Mouse (Mus musculus) left cerebral cortex, postnatal 36 days (tissue): ENCODE data around the gene Aspa. TPM values are rescaled to one million over a fixed set of nuclear protein-coding genes. Genes with fewer than 3 reads are reported as not detected.
A peak's percentile ranks its signal among the peaks of the same experiment; 100 is the strongest.
"Not testable (repeated sequence)": the region's sequence is repeated elsewhere in the genome, so short reads cannot be mapped to it uniquely, and the experiment has no call there.

Experiments used
- DNase-seq, 2 experiments: peaks; one replicate each; pipeline ENCODE4 v3.0.0; 2021 to 2022; ENCODE audit warnings: low spot score in 2 of 2, mixed read lengths in 1 of 2
- intact Hi-C: fragments of 180-260 bp; cut with DNase I; formaldehyde crosslinking; loops from one replicate; pipeline ENCODE4 v1.15.1; 2025
- total RNA-seq, 2 experiments: library from RNA; stranded (reverse); gene quantifications; 2 replicates each; pipeline ENCODE4 v1.2.3; 2021

The Aspa gene
- total RNA-seq: 10 to 100 TPM; 12.0 to 17.3 TPM

DNA sequence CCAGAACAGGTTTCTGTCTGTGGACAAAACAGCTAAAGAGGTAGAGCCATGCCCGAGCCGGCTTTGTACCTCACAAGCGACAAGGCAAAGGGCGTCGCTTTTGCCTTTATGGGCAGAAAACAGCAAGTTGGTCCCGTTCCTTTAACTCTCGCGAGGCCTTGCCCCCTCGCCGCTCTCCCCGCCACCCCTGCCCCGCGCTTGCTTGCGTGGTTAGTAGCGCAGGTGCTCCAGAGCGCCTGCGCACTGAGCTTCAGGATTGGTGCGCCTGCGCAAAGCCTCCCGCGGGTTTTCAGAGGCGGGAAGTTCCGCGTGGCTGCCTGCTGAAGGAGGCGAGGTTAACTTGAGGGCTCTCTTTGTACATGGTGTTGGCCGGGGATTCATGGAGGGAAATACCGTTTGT, at the start of gene Aspa, which contains the start of the genes Gm49340 and Spata22:
Gene Aspa (minus strand): TSS at position 155 of the 400 bp plus-strand sequence.
Gene Gm49340 (plus strand): TSS at position 300 of the 400 bp plus-strand sequence.
Gene Spata22 (plus strand): TSS at position 300 of the 400 bp plus-strand sequence.
- intact Hi-C loops: no loop called here

DNA sequence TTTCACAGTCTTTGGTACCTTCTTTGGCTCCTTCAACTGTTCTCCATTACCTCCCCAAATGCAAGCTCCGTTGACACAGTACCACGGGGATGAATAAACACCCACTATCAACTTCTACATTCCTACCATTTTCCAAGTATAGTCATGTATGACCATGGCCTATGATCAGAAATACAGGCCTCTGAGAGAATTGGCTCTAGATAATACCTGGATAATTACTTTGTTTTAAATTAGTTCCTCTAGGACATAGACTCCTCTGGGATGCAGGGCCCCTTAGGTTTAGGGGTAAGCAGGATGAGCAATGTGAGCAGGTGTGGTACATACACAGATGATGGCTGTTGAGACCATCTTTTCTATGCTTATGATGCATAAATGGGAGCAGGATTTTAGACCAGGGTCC, 41.5 kb upstream of the Aspa start, which contains the start of gene Olfr376:
Gene Olfr376 (plus strand): TSS at position 301 of the 400 bp plus-strand sequence.
- no peak for DNase-seq
- intact Hi-C loops: no loop called here

More for the DNA sequence above, at the start of gene Aspa, which contains the start of the genes Gm49340 and Spata22:
- DNase-seq: no peak

GRCm38 (mm10) chr11:73350483-73350882, 21.1 kb upstream of the Aspa start, which contains the start of gene Olfr20:
Gene Olfr20 (plus strand): TSS chr11:73350783.
- intact Hi-C loops: no loop called here
- no peak for DNase-seq

DNA sequence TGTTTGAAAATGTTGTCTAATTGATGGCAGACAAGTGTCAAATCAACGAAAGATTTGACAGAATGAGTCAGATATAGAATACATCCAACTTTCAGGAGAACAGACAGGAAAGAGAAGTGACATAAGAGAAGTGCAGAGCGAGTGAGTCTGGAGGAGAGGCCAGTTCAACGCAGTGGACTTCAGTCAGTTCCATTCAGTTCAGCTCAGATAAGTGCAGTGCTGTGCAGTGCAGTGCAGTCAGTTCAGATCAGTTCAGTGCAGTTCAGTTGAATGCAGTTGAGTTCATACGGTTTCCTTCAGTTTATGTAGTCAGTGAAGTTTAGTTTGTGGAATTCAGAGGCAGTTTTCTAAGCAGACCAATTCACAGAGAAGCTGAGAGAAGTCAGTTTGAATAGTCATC, 7.5 kb upstream of the Aspa start:
- DNase-seq: no peak
- intact Hi-C loops: no loop called here

DNA sequence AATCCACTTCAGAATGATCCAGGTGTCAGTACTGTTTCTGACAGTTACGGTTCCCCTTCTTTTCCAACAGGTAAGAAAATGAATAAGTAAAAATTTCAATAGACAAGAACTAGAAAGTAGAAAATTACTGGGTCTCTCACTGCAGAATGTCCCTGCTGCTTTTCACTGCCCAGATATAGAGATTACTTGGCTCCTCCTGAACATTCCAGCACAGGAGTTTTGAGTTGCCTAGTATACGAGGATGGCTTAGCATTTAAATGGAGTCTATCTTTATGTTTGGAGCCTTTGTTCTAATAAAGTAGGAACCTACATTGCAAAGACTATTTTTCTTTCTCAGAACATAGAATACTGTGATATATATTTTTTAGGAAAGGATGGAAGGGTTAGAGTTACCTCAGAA, 4.0 kb upstream of the Aspa start:
- intact Hi-C loops: no loop called here
- no peak for DNase-seq

GRCm38 (mm10) chr11:73327361-73327760, 2.0 kb downstream of the Aspa start:
- intact Hi-C loops: no loop called here
- peak in 1 of 2 experiments; percentile 9 for DNase-seq

GRCm38 (mm10) chr11:73326485-73326886, 2.9 kb downstream of the Aspa start:
- intact Hi-C loops: no loop called here
- DNase-seq: no peak

DNA sequence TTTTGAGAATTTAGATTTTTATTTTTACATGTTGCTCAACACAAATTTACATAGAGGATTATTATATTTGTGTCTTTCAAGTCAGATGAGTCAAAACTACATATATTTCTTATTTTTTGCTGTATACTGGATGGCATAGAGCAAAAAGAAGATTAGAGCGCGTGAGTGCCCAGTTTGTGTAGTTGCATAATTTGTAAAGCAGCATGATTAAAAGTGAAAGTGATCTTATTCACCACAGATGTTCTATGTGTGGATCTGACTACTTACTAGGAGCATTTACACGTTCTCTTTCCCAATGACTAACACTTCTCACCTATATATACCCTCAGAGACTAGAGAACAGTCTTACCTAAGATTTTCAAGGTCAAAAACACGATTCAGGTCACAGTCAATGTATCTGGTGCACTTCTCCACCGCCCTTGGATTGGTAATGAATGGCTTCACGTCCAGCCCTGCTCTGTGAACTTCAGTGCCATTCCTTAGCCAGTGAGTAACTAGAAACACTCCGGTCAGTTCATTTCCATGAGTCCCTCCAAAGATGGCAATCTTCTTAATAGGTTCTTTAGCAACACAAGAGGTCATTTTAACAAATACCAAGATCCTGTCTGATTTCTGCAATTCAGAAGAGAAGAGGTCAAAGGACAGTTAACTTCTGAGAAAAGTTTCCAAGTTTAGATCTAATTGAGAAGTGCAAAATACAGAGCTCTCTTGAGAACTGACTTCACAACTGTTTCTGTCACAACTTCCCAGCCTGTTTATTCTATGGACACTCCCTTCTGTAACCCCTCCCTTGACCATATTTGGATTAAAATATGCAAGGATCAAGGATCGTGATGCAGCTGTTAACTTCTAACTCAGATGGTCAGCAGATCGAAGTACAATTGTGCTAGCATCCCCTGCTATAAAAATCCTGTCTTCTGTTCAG, 5.2 kb downstream of the Aspa start:
- intact Hi-C loops: no loop called here
- no peak for DNase-seq

- intact Hi-C loops, DNase-seq: not testable (repeated sequence)
These were observed 8.3 kb downstream of the Aspa start for GRCm38 (mm10) chr11:73321064-73321463.

GRCm38 (mm10) chr11:73318581-73318980, 10.8 kb downstream of the Aspa start:
- DNase-seq, intact Hi-C loops: not testable (repeated sequence)

GRCm38 (mm10) chr11:73315961-73316360, 13.4 kb downstream of the Aspa start:
- intact Hi-C loops: no loop called here

GRCm38 (mm10) chr11:73303123-73303522, 26.3 kb downstream of the Aspa start:
- intact Hi-C loops: no loop called here
- no peak for DNase-seq

More at GRCm38 (mm10) chr11:73315961-73316360, 13.4 kb downstream of the Aspa start:
- DNase-seq: no peak

DNA sequence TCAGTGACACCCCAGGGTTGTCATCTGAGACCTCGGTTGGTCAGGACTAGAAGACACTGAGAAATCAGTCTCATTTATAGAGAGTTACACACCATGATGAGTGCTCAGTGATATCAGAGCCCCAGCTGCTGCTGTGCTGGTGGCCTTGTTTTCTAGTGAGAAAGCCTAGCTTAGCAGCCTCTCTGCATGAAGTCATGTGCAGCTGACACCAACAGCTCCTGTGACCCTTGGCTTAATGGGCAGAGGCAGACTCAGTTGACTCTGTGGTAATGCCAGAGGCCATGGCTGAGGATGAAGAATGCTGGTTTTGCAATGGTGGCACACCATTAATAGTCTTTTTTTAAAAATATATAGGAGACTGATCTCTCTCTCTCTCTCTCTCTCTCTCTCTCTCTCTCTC, 39.8 kb downstream of the Aspa start:
- no peak for DNase-seq
- intact Hi-C loops: no loop called here

DNA sequence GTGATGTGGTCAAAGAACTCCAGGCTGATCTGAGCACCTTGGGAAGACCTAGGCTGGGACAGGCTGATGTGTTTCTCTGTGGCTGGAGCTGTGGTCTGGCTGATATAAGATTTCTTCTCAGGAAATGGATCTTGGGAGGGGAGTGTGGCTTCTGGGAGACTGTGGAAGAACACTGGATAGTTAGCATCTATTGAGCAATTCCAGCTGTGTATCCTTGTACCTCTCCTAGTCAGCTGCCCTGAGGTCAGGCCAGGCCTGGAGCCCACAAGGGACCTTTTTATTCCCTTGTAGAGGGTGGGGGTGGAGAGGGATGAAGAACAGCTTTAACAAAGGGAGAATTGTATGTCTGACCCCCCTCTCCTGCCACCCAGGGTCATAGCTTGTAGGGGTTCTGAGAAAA, 45.0 kb downstream of the Aspa start:
- DNase-seq: no peak
- intact Hi-C loops: loop anchor here (5.0 kb wide), 1 partner anchor 1088 kb away; no protein-coding TSS in a partner anchor

GRCm38 (mm10) chr11:73283926-73284325, 45.5 kb downstream of the Aspa start:
- intact Hi-C loops: loop anchor here (5.0 kb wide), 1 partner anchor 1088 kb away; no protein-coding TSS in a partner anchor
- no peak for DNase-seq

DNA sequence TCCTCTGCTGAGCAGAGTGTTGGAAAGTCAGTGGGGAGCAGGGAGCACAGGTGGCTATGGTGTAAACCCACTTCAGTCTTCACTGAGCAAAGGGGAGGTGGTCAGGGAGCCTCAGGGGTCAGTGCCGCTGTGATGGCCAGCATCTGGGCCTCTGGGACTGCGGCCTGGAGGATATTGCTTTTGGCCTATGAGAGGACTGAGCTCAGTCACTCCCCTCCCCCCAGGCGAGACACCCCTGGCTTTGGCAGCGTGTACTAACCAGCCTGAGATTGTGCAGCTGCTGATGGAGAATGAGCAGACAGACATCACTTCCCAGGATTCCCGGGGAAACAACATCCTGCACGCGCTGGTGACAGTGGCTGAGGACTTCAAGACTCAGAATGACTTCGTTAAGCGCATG, 46.0 kb downstream of the Aspa start:
- DNase-seq: no peak
- intact Hi-C loops: loop anchor here (5.0 kb wide), 1 partner anchor 1089 kb away; no protein-coding TSS in a partner anchor

DNA sequence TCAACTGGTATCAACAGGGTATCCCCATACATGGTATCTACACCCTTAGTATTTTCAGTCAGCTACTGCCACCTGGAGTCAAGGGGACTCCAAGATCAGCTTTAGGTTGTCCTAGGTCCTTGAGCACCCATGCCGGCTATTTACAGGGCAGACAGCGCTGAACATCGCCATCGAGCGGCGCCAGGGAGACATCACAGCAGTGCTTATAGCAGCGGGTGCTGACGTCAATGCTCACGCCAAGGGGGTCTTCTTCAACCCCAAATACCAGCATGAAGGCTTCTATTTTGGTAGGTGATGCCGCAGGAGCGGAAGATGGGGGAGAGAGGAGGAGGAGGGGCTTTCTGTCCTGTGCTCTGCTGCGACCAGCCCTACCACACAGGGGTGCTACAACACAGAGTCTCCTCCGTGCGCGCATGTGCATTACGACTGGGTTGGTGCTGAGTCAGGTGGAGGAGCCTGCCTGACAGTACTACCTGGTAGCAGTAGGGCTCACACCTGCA, 47.8 kb downstream of the Aspa start:
- intact Hi-C loops: loop anchor here (5.0 kb wide), 1 partner anchor 1091 kb away; no protein-coding TSS in a partner anchor

DNA sequence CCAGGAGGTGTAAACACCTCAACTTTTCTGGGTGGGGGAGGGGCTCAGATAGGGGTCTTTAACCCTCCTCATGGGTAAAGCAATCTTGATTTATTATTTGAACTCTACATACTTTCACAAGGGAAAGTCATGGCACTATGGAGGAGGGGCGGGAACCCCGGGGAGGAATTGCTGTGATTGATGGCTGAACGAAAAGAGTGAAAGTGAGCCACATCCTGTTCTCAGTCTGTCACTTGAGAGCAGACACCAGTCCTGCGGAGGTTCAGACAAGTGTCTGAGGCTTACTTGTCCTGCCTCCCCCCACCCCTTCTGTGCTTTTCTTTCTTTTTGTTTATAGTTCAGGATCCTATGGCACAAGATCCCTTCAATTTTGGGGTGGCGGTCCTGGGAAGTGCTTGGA, 48.7 kb downstream of the Aspa start:
- no peak for DNase-seq
- intact Hi-C loops: loop anchor here (5.0 kb wide), 1 partner anchor 1092 kb away; no protein-coding TSS in a partner anchor

More for the DNA sequence above, 47.8 kb downstream of the Aspa start:
- peak; percentile 76 to 77 for DNase-seq

DNA sequence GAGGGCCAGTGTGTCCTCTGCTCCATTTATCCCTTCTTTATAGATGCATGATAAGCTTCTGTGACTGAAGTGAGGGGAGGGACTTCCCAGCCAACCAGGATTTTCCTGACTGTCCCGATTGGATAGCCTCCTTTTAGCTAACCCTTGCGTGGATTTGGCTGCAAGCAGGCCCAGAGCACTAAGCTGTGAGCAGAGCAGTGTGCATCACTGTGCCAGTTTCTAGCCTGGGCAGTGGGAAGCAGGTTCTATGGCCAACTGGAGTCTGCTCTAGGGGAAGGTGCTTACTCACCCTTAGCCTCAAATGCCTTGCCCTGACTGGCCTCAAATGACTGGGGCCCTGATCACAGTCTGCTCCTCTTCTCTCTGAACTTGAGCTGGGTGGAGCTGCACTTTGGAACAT, 54.6 kb downstream of the Aspa start:
- no peak for DNase-seq
- intact Hi-C loops: no loop called here

- intact Hi-C loops: no loop called here
These were observed 62.1 kb downstream of the Aspa start, which contains the start of gene Trpv3 for GRCm38 (mm10) chr11:73267267-73267666. Gene Trpv3 (plus strand): TSS chr11:73267388.

More at GRCm38 (mm10) chr11:73267267-73267666, 62.1 kb downstream of the Aspa start, which contains the start of gene Trpv3:
- DNase-seq: no peak
